Mouse (Mus musculus): ENCODE results near the gene Slc35f4. TPM values are rescaled to one million over a fixed set of nuclear protein-coding genes. Genes with fewer than 3 reads are reported as not detected.

Gene Slc35f4
- polyA plus RNA-seq, 1 experiment = 15.1 TPM

- Histone ChIP-seq H3K4me3 (ENCODE audit: insufficient read depth, low read length) (no peak overlapping the region), H3K4me1 (ENCODE audit: control insufficient read depth, insufficient read depth, low read length) (no peaks in the 10 kb centered on the region; the same call in 1 of the 2 replicates), H3K27ac (ENCODE audit: insufficient read depth, low read length) (no peak overlapping the region)
- no peak for TF ChIP-seq CTCF (IDR thresholded peaks at IDR 0.05; ENCODE audit: extremely low read depth, insufficient read depth, low read length)
- no peak for TF ChIP-seq POLR2A (IDR thresholded peaks at IDR 0.05; ENCODE audit: extremely low read depth, insufficient read depth, low read length)
These were observed 32.1 kb downstream of the Slc35f4 start for GRCm38 (mm10) chr14:49493793-49494192.

- no peak overlapping the region for H3K27ac ChIP-seq (ENCODE audit: insufficient read depth, low read length)
- H3K4me3 ChIP-seq (ENCODE audit: insufficient read depth, low read length) = no peak overlapping the region
- no peak for TF ChIP-seq CTCF (IDR thresholded peaks at IDR 0.05; ENCODE audit: extremely low read depth, insufficient read depth, low read length)
- no peaks in the 10 kb centered on the region; the same call in 1 of the 2 replicates for H3K4me1 ChIP-seq (ENCODE audit: control insufficient read depth, insufficient read depth, low read length)
These were observed 33.3 kb downstream of the Slc35f4 start for GRCm38 (mm10) chr14:49492506-49492905.

GRCm38 (mm10) chr14:49476602-49477001 is 49.2 kb downstream of the Slc35f4 start:
- Histone ChIP-seq H3K4me1 (ENCODE audit: control insufficient read depth, insufficient read depth, low read length) (no peaks in the 10 kb centered on the region), H3K27ac (ENCODE audit: insufficient read depth, low read length) (no peak overlapping the region), H3K4me3 (ENCODE audit: insufficient read depth, low read length) (no peak overlapping the region)
- no peak for TF ChIP-seq CTCF (IDR thresholded peaks at IDR 0.05; ENCODE audit: extremely low read depth, insufficient read depth, low read length)
- TF ChIP-seq POLR2A (IDR thresholded peaks at IDR 0.05; ENCODE audit: extremely low read depth, insufficient read depth, low read length) = no peak

GRCm38 (mm10) chr14:49461761-49462160 is 64.1 kb downstream of the Slc35f4 start:
- Histone ChIP-seq H3K4me3 (ENCODE audit: insufficient read depth, low read length) (no peak overlapping the region), H3K27ac (ENCODE audit: insufficient read depth, low read length) (no peak overlapping the region), H3K4me1 (ENCODE audit: control insufficient read depth, insufficient read depth, low read length) (no peaks in the 10 kb centered on the region; the same call in 1 of the 2 replicates)
- no peak for TF ChIP-seq POLR2A (IDR thresholded peaks at IDR 0.05; ENCODE audit: extremely low read depth, insufficient read depth, low read length)
- no peak for TF ChIP-seq CTCF (IDR thresholded peaks at IDR 0.05; ENCODE audit: extremely low read depth, insufficient read depth, low read length)

- H3K4me1 ChIP-seq (ENCODE audit: control insufficient read depth, insufficient read depth, low read length) = no peaks in the 10 kb centered on the region; the same call in 1 of the 2 replicates
- TF ChIP-seq CTCF (IDR thresholded peaks at IDR 0.05; ENCODE audit: extremely low read depth, insufficient read depth, low read length) = no peak
- no peak for TF ChIP-seq POLR2A (IDR thresholded peaks at IDR 0.05; ENCODE audit: extremely low read depth, insufficient read depth, low read length)
- no peak overlapping the region for H3K4me3 ChIP-seq (ENCODE audit: insufficient read depth, low read length)
- H3K27ac ChIP-seq (ENCODE audit: insufficient read depth, low read length) = no peak overlapping the region
These were observed 65.0 kb downstream of the Slc35f4 start for GRCm38 (mm10) chr14:49460799-49461198.

- TF ChIP-seq CTCF (IDR thresholded peaks at IDR 0.05; ENCODE audit: extremely low read depth, insufficient read depth, low read length) (no peak), POLR2A (IDR thresholded peaks at IDR 0.05; ENCODE audit: extremely low read depth, insufficient read depth, low read length) (no peak)
These were observed 71.4 kb downstream of the Slc35f4 start for GRCm38 (mm10) chr14:49454283-49454914.

GRCm38 (mm10) chr14:49453782-49454181 is 72.1 kb downstream of the Slc35f4 start:
- Histone ChIP-seq H3K4me3 (ENCODE audit: insufficient read depth, low read length) (no peak overlapping the region), H3K27ac (ENCODE audit: insufficient read depth, low read length) (no peak overlapping the region), H3K4me1 (ENCODE audit: control insufficient read depth, insufficient read depth, low read length) (no peaks in the 10 kb centered on the region)
- TF ChIP-seq CTCF (IDR thresholded peaks at IDR 0.05; ENCODE audit: extremely low read depth, insufficient read depth, low read length) (no peak), POLR2A (IDR thresholded peaks at IDR 0.05; ENCODE audit: extremely low read depth, insufficient read depth, low read length) (no peak)

More at GRCm38 (mm10) chr14:49454283-49454914, 71.4 kb downstream of the Slc35f4 start:
- no peaks in the 10 kb centered on the region for H3K4me1 ChIP-seq (ENCODE audit: control insufficient read depth, insufficient read depth, low read length)
- no peak overlapping the region for H3K4me3 ChIP-seq (ENCODE audit: insufficient read depth, low read length)
- H3K27ac ChIP-seq (ENCODE audit: insufficient read depth, low read length) = no peak overlapping the region

- TF ChIP-seq CTCF (IDR thresholded peaks at IDR 0.05; ENCODE audit: extremely low read depth, insufficient read depth, low read length) = no peak
- no peak for TF ChIP-seq POLR2A (IDR thresholded peaks at IDR 0.05; ENCODE audit: extremely low read depth, insufficient read depth, low read length)
- no peak overlapping the region for H3K27ac ChIP-seq (ENCODE audit: insufficient read depth, low read length)
- no peak overlapping the region for H3K4me3 ChIP-seq (ENCODE audit: insufficient read depth, low read length)
- H3K4me1 ChIP-seq (ENCODE audit: control insufficient read depth, insufficient read depth, low read length) = no peaks in the 10 kb centered on the region
These were observed 78.2 kb downstream of the Slc35f4 start for GRCm38 (mm10) chr14:49447669-49448068.

- H3K4me1 ChIP-seq (ENCODE audit: control insufficient read depth, insufficient read depth, low read length) = no peaks in the 10 kb centered on the region
- H3K27ac ChIP-seq (ENCODE audit: insufficient read depth, low read length) = no peak overlapping the region
- no peak for TF ChIP-seq POLR2A (IDR thresholded peaks at IDR 0.05; ENCODE audit: extremely low read depth, insufficient read depth, low read length)
- TF ChIP-seq CTCF (IDR thresholded peaks at IDR 0.05; ENCODE audit: extremely low read depth, insufficient read depth, low read length) = no peak
- no peak overlapping the region for H3K4me3 ChIP-seq (ENCODE audit: insufficient read depth, low read length)
These were observed 79.4 kb downstream of the Slc35f4 start for GRCm38 (mm10) chr14:49446461-49446860.

- Histone ChIP-seq H3K27ac (ENCODE audit: insufficient read depth, low read length) (no peak overlapping the region), H3K4me1 (ENCODE audit: control insufficient read depth, insufficient read depth, low read length) (no peaks in the 10 kb centered on the region), H3K4me3 (ENCODE audit: insufficient read depth, low read length) (no peak overlapping the region)
- TF ChIP-seq CTCF (IDR thresholded peaks at IDR 0.05; ENCODE audit: extremely low read depth, insufficient read depth, low read length) (no peak), POLR2A (IDR thresholded peaks at IDR 0.05; ENCODE audit: extremely low read depth, insufficient read depth, low read length) (no peak)
These were observed 89.0 kb downstream of the Slc35f4 start for GRCm38 (mm10) chr14:49436811-49437210.

All from cortical plate, adult 2 months (tissue).